Mouse (Mus musculus): ENCODE data around the gene Ifitm1.

DNA sequence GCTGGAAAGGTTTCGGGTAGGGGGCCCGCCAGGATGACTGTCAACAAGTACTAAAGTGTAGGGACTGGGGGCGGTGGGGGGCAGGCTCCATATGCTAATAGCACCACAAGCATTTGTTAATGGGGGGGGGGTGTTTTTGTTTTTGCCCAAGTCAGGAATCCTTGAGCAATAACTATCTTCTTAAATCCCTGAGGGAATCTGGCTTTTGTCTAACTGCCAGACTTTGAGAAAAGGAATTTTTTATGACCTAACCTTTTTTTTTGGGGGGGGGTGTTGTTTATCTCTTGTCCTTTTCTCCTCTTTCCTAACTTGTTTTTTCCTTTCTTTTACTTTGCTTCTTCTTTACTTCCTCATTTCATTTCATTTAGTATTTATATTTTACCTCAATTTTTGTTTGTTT lies 8.4 kb downstream of the Ifitm1 start:
- no peak for TF ChIP-seq CTCF (conservative IDR thresholded peaks at IDR 0.05; ENCODE audit: low read length)
- no peak for TF ChIP-seq NANOG (IDR thresholded peaks at IDR 0.05; ENCODE audit: borderline replicate concordance, low read length)
- no peak for TF ChIP-seq POU5F1 (IDR thresholded peaks at IDR 0.05; ENCODE audit: borderline replicate concordance, low read length)

Measured in E14TG2a.4 (cell line).